Mouse (Mus musculus) forebrain, embryonic 10.5 days (tissue): ENCODE measurements around the gene Olfr632. TPM values are rescaled to one million over a fixed set of nuclear protein-coding genes. Genes with fewer than 3 reads are reported as not detected.
A peak's percentile ranks its signal among the peaks of the same experiment; 100 is the strongest.
"Not testable (repeated sequence)": the region's sequence is repeated elsewhere in the genome, so short reads cannot be mapped to it uniquely, and the experiment has no call there.

ENCODE experiments used
- DNase-seq: peaks from one replicate; pipeline ENCODE4 v3.0.0-alpha.2; 2017; ENCODE audit warnings: low spot score; ENCODE audit errors: extremely low spot score
- H3K27ac ChIP-seq: fragments of 300-500 bp; sonication (generic); 2 replicates; pipeline ENCODE4 v1.5.1; 2016; ENCODE audit warnings: mild to moderate bottlenecking
- H3K27me3 ChIP-seq: fragments of 300-500 bp; sonication (generic); 2 replicates; pipeline ENCODE4 v1.6.1; 2016; ENCODE audit warnings: mild to moderate bottlenecking; ENCODE audit not compliant: poor library complexity, severe bottlenecking
- H3K36me3 ChIP-seq: fragments of 300-500 bp; sonication (generic); replicated peaks from 2 replicates; pipeline ENCODE4 v1.6.1; 2016; ENCODE audit warnings: mild to moderate bottlenecking, moderate library complexity
- H3K4me1 ChIP-seq: fragments of 300-500 bp; sonication (generic); 2 replicates; pipeline ENCODE4 v1.6.1; 2016
- H3K4me3 ChIP-seq: fragments of 300-500 bp; sonication (generic); 2 replicates; pipeline ENCODE4 v1.5.1; 2016; ENCODE audit warnings: mild to moderate bottlenecking, moderate library complexity
- H3K9me3 ChIP-seq: fragments of 300-500 bp; sonication (generic); 2 replicates; pipeline ENCODE4 v1.6.1; 2016; ENCODE audit warnings: mild to moderate bottlenecking, moderate library complexity
- WGBS: fragments of 180-500 bp; shearing (Covaris S2); methylation state at CpG from one replicate; pipeline ENCODE4 v1.1.7; 2016; 5-methylcytosine and 5-hydroxymethylcytosine counted together
- polyA plus RNA-seq: library from polyadenylated mRNA; unstranded; fragments of >200 nt; fragmentation: Nextera tagmentation; extraction: Ambion mirVana; gene quantifications from 2 replicates; pipeline ENCODE4 v1.2.1, GENCODE M21; 2016

The Olfr632 gene
- not detected in 2 replicates for polyA plus RNA-seq

- WGBS, result 87% methylated on average over 2 of the region's 2 CpGs
- no peak within 1 kb of the TSS for H3K27ac ChIP-seq
- no peaks in the 10 kb centered on the region for H3K36me3 ChIP-seq
- no peaks in the 10 kb centered on the region for H3K27me3 ChIP-seq
- H3K9me3 ChIP-seq, result no peaks in the 10 kb centered on the region; the same call in 1 of the 2 replicates
- H3K4me3 ChIP-seq, result no peak within 1 kb of the TSS
- H3K4me1 ChIP-seq, result no peaks in the 10 kb centered on the region
- DNase-seq, result no peak
These were observed at the start of gene Olfr632 for GRCm38 (mm10) chr7:103934264-103934663. Gene Olfr632 (plus strand): TSS chr7:103934347.

DNA sequence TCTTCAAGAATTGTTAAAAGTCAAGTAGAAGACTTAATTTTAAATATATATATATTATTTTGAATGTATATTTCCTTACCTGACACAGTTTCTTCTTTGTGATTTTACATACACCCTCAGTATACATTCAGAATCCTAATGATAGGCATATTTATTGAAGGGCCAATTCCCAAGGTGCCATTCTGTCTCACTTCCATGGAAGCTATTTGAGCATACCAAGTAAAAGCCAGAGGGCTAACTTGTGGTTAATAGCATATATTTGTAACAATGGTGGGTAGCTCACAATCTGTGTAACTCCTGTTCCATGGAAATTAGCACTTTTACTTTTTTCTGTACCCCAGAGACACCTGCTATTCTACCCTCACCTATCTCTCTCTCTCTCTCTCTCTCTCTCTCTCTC is 48.0 kb upstream of the Olfr632 start, which contains the start of gene Olfr66:
Gene Olfr66, minus strand, starts transcription at position 101 of the 400 bp plus-strand sequence.
- H3K4me1 ChIP-seq, result no peaks in the 10 kb centered on the region
- no peaks in the 10 kb centered on the region for H3K36me3 ChIP-seq
- H3K27me3 ChIP-seq, result no peaks in the 10 kb centered on the region
- H3K9me3 ChIP-seq, result no peaks in the 10 kb centered on the region
- no peak within 1 kb of the TSS for H3K4me3 ChIP-seq
- DNase-seq, result no peak
- H3K27ac ChIP-seq, result no peak within 1 kb of the TSS

GRCm38 (mm10) chr7:103894385-103894784 is 39.8 kb upstream of the Olfr632 start, which contains the start of gene Olfr64:
Gene Olfr64 (minus strand): TSS chr7:103894485.
- H3K27me3 ChIP-seq, result no peaks in the 10 kb centered on the region
- DNase-seq, result no peak
- no peak within 1 kb of the TSS for H3K4me3 ChIP-seq
- H3K9me3 ChIP-seq, result no peaks in the 10 kb centered on the region
- no peak within 1 kb of the TSS for H3K27ac ChIP-seq
- H3K4me1 ChIP-seq, result no peaks in the 10 kb centered on the region
- no peaks in the 10 kb centered on the region for H3K36me3 ChIP-seq
- 83% methylated on average over 1 of the region's 1 CpGs for WGBS

GRCm38 (mm10) chr7:103903187-103903586 is 31.0 kb upstream of the Olfr632 start, which contains the start of gene Olfr65:
Gene Olfr65 (plus strand): TSS chr7:103903487.
- H3K27ac ChIP-seq, result no peak within 1 kb of the TSS
- H3K27me3 ChIP-seq, result no peaks in the 10 kb centered on the region
- no peaks in the 10 kb centered on the region for H3K4me1 ChIP-seq
- 91% methylated on average over 2 of the region's 2 CpGs for WGBS
- H3K4me3 ChIP-seq, result no peak within 1 kb of the TSS
- no peaks in the 10 kb centered on the region for H3K9me3 ChIP-seq
- H3K36me3 ChIP-seq, result no peaks in the 10 kb centered on the region
- DNase-seq, result no peak

GRCm38 (mm10) chr7:103910047-103910446 is 24.1 kb upstream of the Olfr632 start:
- no peaks in the 10 kb centered on the region for H3K9me3 ChIP-seq
- no peaks in the 10 kb centered on the region for H3K4me1 ChIP-seq
- no peaks in the 10 kb centered on the region for H3K27me3 ChIP-seq
- H3K27ac ChIP-seq, result 0 out of 2 replicates have a peak overlapping the region, but pooled peaks have one; percentile 44
- no peak overlapping the region for H3K4me3 ChIP-seq
- no peak for DNase-seq
- 68% methylated on average over 3 of the region's 3 CpGs for WGBS
- no peaks in the 10 kb centered on the region for H3K36me3 ChIP-seq

GRCm38 (mm10) chr7:103912969-103913511 is 21.1 kb upstream of the Olfr632 start:
- no peaks in the 10 kb centered on the region for H3K4me1 ChIP-seq
- DNase-seq, result no peak
- H3K9me3 ChIP-seq, result no peaks in the 10 kb centered on the region
- no peak overlapping the region for H3K4me3 ChIP-seq
- no peak overlapping the region for H3K27ac ChIP-seq
- WGBS, result 44% methylated on average over 8 of the region's 8 CpGs
- H3K27me3 ChIP-seq, result no peaks in the 10 kb centered on the region
- H3K36me3 ChIP-seq, result no peaks in the 10 kb centered on the region

DNA sequence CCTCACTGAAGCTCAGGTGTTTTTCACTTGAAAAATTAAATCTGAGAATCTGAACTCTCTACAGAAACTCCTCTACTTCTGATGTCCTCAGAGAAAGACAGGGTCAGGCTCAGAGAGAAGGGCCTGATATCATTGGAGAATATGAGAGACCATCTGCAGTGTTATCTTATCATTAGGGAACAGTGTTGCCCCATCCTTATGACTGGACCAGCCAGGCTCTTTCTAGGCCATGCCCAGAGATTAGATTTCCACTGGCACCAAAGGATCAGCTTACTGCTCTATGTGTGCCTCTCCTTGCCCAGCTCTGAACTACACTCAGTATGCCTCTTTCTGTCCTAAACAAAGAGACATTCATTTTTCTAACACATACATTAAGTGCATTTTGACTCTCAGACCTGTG is 18.8 kb upstream of the Olfr632 start:
- Histone ChIP-seq H3K27me3 (no peaks in the 10 kb centered on the region), H3K27ac (no peak overlapping the region), H3K9me3 (no peaks in the 10 kb centered on the region), H3K36me3 (no peaks in the 10 kb centered on the region), H3K4me3 (no peak overlapping the region), H3K4me1 (no peaks in the 10 kb centered on the region)
- DNase-seq, result no peak

DNA sequence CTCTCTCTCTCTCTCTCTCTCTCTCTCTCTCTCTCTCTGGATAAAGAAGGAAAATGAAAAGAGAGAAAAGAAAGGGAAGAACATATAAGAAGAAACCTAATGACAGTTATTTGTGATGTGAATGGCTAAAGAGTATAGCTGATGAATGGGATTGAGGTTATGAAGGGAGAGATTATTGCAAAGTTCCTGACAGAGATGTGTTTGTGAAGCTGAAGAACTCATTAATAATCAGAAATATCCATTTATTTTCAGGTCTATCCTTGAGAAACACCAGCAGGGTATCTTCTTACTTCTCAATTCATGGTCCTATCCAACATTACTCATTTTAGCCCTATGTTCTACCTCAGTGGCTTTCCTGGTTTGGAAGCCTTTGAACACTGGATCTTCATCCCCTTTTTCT is 5.6 kb upstream of the Olfr632 start, which contains the start of gene Olfr631:
Gene Olfr631, plus strand, starts transcription at position 301 of the 400 bp plus-strand sequence.
- DNase-seq, result no peak
- Histone ChIP-seq H3K4me1 (no peaks in the 10 kb centered on the region), H3K4me3 (no peak within 1 kb of the TSS), H3K9me3 (no peaks in the 10 kb centered on the region), H3K36me3 (no peaks in the 10 kb centered on the region), H3K27me3 (no peaks in the 10 kb centered on the region), H3K27ac (no peak within 1 kb of the TSS)

GRCm38 (mm10) chr7:103942730-103943129 is 8.6 kb downstream of the Olfr632 start:
- Histone ChIP-seq H3K4me3 (no peak overlapping the region), H3K36me3 (no peaks in the 10 kb centered on the region), H3K9me3 (no peaks in the 10 kb centered on the region; the same call in 1 of the 2 replicates), H3K27me3 (no peaks in the 10 kb centered on the region), H3K4me1 (no peaks in the 10 kb centered on the region), H3K27ac (no peak overlapping the region)
- DNase-seq, result peak; percentile 48
- 34% methylated on average over 2 of the region's 2 CpGs for WGBS

GRCm38 (mm10) chr7:103944137-103944536 is 10.0 kb downstream of the Olfr632 start, which contains the start of gene Olfr633:
Gene Olfr633 (plus strand): TSS chr7:103944437.
- H3K27ac ChIP-seq, result no peak within 1 kb of the TSS
- H3K4me3 ChIP-seq, result no peak within 1 kb of the TSS
- no peaks in the 10 kb centered on the region for H3K9me3 ChIP-seq
- no peaks in the 10 kb centered on the region for H3K4me1 ChIP-seq
- DNase-seq, result no peak
- no peaks in the 10 kb centered on the region for H3K36me3 ChIP-seq
- no peaks in the 10 kb centered on the region for H3K27me3 ChIP-seq

DNA sequence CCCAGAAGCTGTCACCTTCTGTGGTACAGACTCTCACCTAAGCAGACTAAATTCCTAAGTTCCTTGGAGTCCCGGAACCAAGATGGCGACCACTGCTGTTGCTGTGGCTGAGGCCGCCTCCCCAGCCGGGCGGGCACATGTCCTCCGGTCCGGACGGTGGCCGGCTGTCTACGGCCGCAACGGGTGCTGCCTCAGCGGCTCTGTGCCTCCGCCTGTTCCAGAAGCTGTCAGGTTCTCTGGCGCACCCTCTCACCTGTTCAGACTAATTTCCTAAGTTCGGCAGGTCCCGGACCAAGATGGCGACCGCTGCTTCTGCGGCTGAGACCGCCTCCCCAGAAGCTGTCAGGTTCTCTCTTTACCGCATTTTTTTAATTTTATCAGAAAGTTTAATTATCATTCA is 32.7 kb downstream of the Olfr632 start:
- not testable (repeated sequence) for H3K36me3 ChIP-seq, DNase-seq, H3K9me3 ChIP-seq, H3K4me1 ChIP-seq, H3K4me3 ChIP-seq, H3K27ac ChIP-seq, H3K27me3 ChIP-seq
- WGBS, result 97% methylated on average over 22 of the region's 22 CpGs

DNA sequence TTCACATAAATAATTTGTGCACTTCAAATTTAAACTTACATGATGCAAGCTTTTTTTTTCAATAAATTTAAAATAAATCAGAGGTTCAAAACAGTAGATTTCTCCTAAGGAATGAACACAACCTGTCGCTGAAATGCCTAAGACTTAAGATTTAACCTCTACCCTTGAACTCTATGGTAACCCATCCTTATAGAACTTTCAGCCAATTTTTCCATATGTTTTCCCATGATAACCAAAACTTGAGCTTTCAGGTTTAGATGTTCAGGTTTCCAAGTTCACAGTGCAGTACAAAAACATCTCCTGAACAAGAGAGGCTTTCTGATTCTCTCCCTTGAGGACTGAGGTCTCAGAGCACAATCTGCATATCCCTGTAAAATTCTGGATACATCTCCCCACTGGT is 36.7 kb downstream of the Olfr632 start, which contains the start of gene Olfr635:
Gene Olfr635, plus strand, starts transcription at position 301 of the 400 bp plus-strand sequence.
- 67% methylated on average over 1 of the region's 1 CpGs for WGBS
- H3K9me3 ChIP-seq, result no peaks in the 10 kb centered on the region
- no peaks in the 10 kb centered on the region for H3K27me3 ChIP-seq
- H3K27ac ChIP-seq, result no peak within 1 kb of the TSS
- H3K4me1 ChIP-seq, result no peaks in the 10 kb centered on the region
- DNase-seq, result no peak
- H3K36me3 ChIP-seq, result no peaks in the 10 kb centered on the region
- H3K4me3 ChIP-seq, result no peak within 1 kb of the TSS

GRCm38 (mm10) chr7:103971782-103972181 is 37.6 kb downstream of the Olfr632 start:
- H3K27ac ChIP-seq, result no peak overlapping the region
- 66% methylated on average over 1 of the region's 1 CpGs for WGBS
- no peaks in the 10 kb centered on the region for H3K4me1 ChIP-seq
- no peaks in the 10 kb centered on the region for H3K9me3 ChIP-seq
- DNase-seq, result no peak
- H3K27me3 ChIP-seq, result no peaks in the 10 kb centered on the region
- H3K36me3 ChIP-seq, result no peaks in the 10 kb centered on the region
- no peak overlapping the region for H3K4me3 ChIP-seq
